Mouse (Mus musculus): ENCODE data around the gene Fscn3. TPM values are rescaled to one million over a fixed set of nuclear protein-coding genes. Genes with fewer than 3 reads are reported as not detected.

Gene Fscn3
- under 1 TPM in 1 of 2 experiments, not detected in 1; 0.14 TPM for total RNA-seq (2021)
- long read RNA-seq, experiment 1, result 0 reads
- long read RNA-seq, experiment 2, result 0 reads

DNA sequence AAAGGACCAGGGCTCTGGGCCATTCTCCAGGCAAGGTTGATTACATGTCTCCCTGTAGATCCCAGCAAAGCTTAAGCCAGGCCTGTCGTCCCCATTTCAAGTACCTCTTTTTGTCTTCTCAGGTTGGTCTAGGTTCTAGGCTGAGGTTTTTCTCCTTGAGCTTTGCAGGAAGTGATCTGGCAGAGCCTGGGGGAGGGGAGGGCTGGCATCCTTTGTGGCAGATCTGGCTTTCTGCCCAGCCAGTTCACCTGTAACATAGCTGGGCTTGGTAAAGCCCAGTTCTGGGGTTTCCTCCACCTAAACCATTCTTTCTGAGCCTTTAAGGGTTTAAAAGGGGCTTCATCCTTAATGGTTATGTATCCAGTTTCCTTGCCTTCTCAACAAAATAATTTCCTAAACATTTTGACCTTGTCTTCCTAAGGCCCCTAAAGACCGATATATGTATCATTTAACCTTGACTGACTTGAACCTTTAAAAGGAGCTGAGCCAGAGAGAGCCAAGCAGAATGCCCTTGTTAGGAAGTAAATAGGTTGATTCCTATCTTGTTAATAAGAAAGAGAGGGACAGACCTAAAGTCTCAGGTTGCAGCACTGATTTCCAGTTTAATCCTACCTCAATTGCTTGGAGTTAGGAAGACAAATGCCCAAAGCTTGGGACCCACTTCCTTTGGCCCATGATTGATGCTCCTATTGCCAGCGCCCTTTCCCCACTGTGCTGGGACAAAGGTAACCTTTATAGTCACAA lies at the start of gene Fscn3:
Fscn3 (plus strand) TSS at position 694 of the 744 bp plus-strand sequence.
- no peak for DNase-seq
- intact Hi-C loops (cut with DNase I), result loop anchor here (5.0 kb wide), 1 partner anchor 50 kb away; the partner anchor contains the start of gene Snd1

- DNase-seq, result no peak
- intact Hi-C loops (cut with DNase I), result loop anchor here (10.0 kb wide), 1 partner anchor 73 kb away; no protein-coding TSS in a partner anchor
Observed at GRCm38 (mm10) chr6:28381983-28382382, 45.6 kb upstream of the Fscn3 start.

- intact Hi-C loops (cut with DNase I), result loop anchor here (10.0 kb wide), 1 partner anchor 70 kb away; no protein-coding TSS in a partner anchor
- no peak for DNase-seq
Observed at GRCm38 (mm10) chr6:28385169-28385568, 42.4 kb upstream of the Fscn3 start.

GRCm38 (mm10) chr6:28389038-28389437 lies 38.6 kb upstream of the Fscn3 start:
- DNase-seq, result no peak
- intact Hi-C loops (cut with DNase I), result loop anchor here (10.0 kb wide), 1 partner anchor 66 kb away; no protein-coding TSS in a partner anchor

DNA sequence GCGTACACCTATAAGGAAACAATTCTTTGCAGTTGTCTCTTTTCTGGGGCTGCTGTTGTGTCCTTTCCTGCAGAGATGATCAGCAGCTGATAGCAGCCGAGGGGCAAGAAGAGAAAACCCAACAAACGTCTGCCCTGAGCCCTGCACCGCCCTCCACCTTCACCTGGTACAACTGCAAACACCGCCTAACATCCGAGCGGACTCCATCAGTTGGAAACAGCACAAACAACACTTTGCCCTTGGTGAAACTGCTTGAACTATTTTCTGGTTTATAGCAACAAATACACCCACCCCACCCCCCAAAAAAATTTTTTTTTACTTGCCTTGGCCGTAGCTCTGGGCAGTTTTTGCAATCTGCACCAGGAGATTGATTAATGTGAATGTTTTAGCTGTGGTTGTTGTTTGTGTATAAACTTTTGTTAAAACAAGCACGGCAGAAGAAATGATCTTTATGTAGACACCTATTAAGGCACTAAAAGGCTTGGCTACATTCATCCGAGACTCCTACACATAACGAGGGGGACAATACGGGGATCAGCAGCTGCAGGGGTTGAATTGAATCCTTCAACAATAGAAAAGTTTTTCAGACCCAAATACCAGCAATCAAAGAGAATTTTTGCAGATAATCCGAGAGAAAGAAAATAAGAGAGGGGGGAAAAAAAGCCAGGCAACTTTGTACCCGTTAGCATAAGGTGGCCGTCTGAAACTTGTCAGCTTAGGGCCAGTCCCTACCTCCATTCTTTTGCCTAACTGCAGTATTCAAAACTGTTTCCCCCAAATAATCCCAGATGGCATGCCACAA lies 31.3 kb upstream of the Fscn3 start:
- no peak for DNase-seq
- intact Hi-C loops (cut with DNase I), result no loop called here

GRCm38 (mm10) chr6:28396853-28397457 lies 30.6 kb upstream of the Fscn3 start:
- intact Hi-C loops (cut with DNase I), result no loop called here
- no peak for DNase-seq

DNA sequence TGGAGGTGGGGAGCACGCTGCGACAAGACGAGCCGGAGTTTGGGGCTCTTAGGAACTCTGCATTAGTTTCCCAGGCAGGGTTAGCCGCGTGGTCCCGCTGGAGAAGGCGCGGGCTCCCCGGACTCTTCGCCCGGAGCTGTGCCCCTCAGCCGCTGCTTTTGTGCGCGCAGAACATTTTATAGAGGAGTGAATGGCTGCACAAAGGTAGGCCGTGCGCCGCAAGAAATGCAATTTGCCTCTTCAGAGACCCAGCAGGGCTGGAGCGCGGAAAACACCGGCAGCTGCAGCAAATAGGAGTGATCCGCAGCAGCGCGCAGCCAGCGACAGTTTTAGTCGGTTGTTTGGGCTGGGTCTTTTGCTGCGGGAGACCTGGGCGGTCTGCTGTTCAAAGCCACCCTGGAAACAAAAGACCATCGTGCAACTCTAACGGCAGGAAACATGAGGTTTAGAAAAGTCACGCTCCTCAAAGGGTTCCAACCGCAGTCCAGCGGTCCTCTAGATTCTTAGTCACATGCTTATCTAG lies 29.8 kb upstream of the Fscn3 start, which contains the start of gene Zfp800:
Zfp800 (minus strand) TSS at position 325 of the 523 bp plus-strand sequence.
- DNase-seq, result no peak

GRCm38 (mm10) chr6:28398726-28399125 lies 28.9 kb upstream of the Fscn3 start:
- intact Hi-C loops (cut with DNase I), result no loop called here
- DNase-seq, result no peak

More for the DNA sequence above, 29.8 kb upstream of the Fscn3 start, which contains the start of gene Zfp800:
- intact Hi-C loops (cut with DNase I), result no loop called here

DNA sequence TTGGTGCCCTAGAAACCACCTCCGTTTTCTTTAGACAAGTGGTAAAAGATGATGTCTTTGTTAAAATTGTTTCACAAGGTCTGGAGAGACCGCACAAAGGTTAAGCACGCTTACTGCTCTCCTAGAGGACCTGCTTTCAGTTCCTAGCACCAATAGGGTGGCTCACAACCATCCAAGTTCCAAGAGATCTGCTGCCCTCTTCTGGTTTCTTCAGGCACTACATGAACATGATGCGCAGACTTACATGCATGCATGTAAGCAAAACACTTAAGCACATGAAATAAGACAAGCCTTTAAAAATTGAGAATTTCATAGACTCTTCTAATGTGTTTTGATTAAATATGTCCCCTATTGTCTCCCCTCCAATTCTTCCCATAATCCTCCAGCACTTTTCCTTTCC lies 27.8 kb upstream of the Fscn3 start:
- intact Hi-C loops (cut with DNase I), result no loop called here

DNA sequence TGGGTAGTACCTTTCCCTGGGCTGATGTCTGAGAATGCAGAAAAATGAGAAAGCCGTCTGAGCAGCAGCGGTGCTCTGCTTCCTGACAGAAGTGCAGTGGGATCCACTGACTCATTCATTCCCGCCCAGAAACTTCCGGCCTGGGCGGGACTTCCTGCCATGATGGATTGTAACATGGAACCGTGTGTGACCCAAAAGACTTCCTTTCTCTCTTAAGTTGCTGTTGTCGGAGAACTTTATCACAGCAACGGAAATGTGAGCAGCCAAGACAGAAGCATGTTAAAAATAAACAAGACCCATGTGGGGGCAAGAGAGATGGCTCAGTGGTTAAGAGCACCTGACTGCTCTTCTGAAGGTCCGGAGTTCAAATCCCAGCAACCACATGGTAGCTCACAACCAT lies 17.5 kb upstream of the Fscn3 start:
- intact Hi-C loops (cut with DNase I), result no loop called here
- DNase-seq, result peak in 1 of 2 experiments; percentile 34

More for the DNA sequence above, 27.8 kb upstream of the Fscn3 start:
- DNase-seq, result no peak

DNA sequence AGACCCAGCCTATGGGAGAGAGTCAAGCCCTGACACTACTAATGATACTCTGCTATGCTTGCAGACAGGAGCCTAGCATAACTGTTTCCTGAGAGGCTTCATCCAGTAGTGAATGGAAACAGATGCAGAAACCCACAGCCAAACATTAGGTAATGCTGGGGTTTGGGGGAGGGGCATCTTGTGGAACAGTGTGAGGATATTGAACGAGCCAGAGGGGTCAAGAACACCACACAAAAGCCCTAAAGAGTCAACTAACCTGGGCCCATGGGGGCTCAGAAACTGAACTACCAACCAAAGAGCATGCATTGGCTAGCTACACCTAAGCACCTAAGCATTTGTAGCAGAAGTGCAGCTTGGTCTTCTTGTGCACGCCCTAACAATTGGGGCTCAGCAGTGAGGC lies 16.4 kb upstream of the Fscn3 start:
- intact Hi-C loops (cut with DNase I), result no loop called here
- no peak for DNase-seq

DNA sequence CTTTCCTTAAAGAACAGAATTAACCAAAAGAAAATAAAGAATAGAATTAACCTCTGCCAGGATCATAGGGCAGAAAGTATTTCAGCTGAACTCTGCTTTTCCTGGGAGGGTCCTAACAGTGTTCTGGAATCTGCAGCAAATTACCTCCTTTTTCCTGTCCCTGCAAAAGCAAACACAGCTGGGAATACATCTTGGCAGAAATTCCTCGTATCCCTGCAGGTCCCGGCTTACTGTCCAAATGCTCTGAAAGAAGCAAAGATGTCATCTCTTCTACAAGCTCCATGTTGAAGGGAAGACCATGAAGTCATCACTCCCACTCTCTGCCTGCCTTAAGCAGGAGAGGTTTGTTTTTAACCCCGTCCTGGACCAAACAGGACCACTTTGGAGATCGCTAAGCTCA lies 10.6 kb upstream of the Fscn3 start:
- peak in 1 of 2 experiments; percentile 11 for DNase-seq
- intact Hi-C loops (cut with DNase I), result no loop called here

DNA sequence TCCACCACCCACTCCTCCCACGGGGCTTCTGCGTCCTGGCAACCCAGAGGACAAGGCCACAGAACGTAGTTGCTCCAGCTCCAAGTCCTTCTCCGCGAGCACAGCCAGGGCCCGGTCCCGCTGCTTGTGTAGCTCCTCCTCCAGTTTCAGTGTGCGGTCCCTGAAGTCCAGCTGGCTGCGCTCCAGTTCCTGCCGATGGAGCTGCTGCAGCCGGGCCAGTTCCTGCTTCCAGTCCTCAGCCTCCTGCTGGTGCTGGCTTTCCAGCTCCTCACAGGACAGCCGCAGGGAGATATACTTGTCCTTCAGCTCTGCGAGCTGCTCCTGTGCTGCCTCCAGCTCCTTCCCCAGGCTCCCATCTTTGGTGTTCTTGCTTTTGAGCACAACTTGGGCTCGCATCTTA lies 9.1 kb upstream of the Fscn3 start:
- peak; percentile 93 to 94 for DNase-seq
- intact Hi-C loops (cut with DNase I), result no loop called here

DNA sequence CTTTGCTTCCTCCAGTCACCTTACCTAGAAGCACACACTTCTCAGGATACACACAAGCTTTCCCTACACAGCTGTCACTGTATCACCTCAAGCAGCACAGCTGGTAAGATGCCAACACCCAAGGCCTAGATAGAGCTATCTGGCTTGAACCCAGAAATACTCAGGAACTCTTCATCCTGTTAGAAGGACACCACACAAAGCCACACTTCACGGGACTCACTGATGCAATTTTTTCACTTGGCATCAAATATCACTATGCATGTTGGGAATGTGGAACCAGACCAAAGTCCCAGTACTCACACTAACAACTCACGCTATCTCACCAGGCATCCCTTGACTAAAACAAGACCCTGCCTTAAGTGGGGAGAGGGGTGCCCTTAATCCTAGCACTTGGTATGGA lies 7.9 kb upstream of the Fscn3 start:
- intact Hi-C loops (cut with DNase I), result loop anchor here (5.0 kb wide), 1 partner anchor 157 kb away; no protein-coding TSS in a partner anchor
- DNase-seq, result no peak

DNA sequence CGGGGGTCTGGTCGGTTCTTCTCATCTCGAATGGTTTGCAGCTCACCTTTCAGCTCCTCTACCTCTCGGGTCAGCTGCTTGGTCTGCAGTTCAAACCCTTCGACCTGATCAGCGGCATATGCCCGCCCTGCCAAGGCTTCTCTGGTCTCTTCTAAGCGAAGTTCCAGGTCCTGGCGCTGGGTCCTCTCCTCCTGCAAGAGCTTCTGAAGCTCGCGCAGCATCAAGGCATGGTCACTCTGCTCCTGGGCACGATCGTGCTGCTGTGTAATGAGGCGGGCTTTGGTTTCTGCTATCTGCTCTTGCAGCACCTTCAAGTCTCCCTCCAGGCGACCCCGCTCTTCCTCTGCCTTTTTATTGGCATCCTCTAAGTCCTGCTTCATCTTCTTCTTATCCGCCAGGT lies 7.2 kb upstream of the Fscn3 start:
- intact Hi-C loops (cut with DNase I), result loop anchor here (5.0 kb wide), 1 partner anchor 158 kb away; no protein-coding TSS in a partner anchor
- no peak for DNase-seq

GRCm38 (mm10) chr6:28420865-28421264 lies 6.7 kb upstream of the Fscn3 start:
- no peak for DNase-seq
- intact Hi-C loops (cut with DNase I), result loop anchor here (5.0 kb wide), 1 partner anchor 159 kb away; no protein-coding TSS in a partner anchor

DNA sequence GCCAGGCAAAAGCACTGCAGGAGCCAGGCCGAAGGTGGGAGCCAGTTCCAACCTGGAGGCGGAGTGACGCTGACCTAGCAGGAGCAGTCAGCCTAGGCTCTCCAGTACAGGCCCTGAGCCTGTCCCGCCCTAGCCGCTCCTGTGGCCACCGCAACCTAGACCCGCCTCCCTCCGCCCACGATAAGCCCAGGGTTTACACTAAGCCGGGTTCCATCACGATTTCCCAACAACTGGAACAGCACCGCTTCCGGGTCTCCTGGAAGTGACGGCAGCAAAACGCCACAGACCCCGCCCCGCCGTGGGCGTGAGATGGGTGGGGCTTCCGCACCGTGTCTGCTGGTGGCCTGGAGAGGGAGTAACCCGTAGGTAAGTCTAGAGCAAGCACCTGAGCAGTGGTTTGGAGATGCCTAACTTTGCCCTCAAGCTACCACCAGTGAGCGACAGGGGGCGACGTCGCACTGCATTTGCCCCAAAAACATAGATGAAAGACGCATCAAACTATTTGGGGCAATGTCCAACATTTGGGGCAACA lies 6.1 kb upstream of the Fscn3 start:
- peak; percentile 95 to 97 for DNase-seq
- intact Hi-C loops (cut with DNase I), result loop anchor here (5.0 kb wide), 1 partner anchor 159 kb away; no protein-coding TSS in a partner anchor

- intact Hi-C loops (cut with DNase I), result loop anchor here (5.0 kb wide), 1 partner anchor 160 kb away; no protein-coding TSS in a partner anchor
- no peak for DNase-seq
Observed at GRCm38 (mm10) chr6:28422651-28423290, 4.8 kb upstream of the Fscn3 start.

DNA sequence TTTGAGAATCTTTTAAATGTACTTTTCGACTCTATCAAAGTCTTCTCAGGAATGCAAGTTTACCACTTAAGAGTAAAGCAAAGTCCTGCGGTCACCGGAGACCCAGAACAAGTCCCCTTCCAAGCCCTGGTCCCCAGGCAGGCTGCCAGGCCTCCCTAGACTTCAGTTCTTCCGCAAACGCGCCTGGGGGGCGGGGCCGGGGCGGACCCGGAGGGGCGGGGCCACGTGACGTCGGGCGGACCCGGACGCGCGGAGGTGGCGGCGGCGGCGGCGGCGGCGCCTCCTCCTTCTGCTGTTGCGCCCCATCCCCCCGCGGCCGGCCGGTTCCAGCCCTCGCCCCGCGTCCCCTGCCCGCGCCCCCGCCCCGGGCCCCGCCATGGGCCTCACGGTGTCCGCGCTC lies 4.3 kb upstream of the Fscn3 start, which contains the start of gene Arf5:
Arf5 (plus strand) TSS at position 248 of the 400 bp plus-strand sequence.
- intact Hi-C loops (cut with DNase I), result loop anchor here (5.0 kb wide), 1 partner anchor 161 kb away; no protein-coding TSS in a partner anchor
- peak; percentile 98 to 99 for DNase-seq

Measured in heart, postnatal 14 days (tissue).